Mouse (Mus musculus) liver, embryonic 12.5 days (tissue): Measurements from ENCODE around the gene E2f4. TPM values are rescaled to one million over a fixed set of nuclear protein-coding genes. Genes with fewer than 3 reads are reported as not detected.

Experiments
- ATAC-seq: fragments of 200-750 bp; cut with Nextera tagmentation; 2 replicates; pipeline ENCODE4 v1.8.0; 2017; ENCODE audit warnings: moderate number of reproducible peaks, mild to moderate bottlenecking, moderate library complexity
- H3K27ac ChIP-seq: fragments of 300-500 bp; sonication (generic); 2 replicates; pipeline ENCODE4 v1.5.1; 2016; ENCODE audit warnings: mild to moderate bottlenecking
- H3K27me3 ChIP-seq: fragments of 300-500 bp; sonication (generic); replicated peaks from 2 replicates; pipeline ENCODE4 v1.6.1; 2016; ENCODE audit warnings: mild to moderate bottlenecking, moderate library complexity
- H3K36me3 ChIP-seq: fragments of 300-500 bp; sonication (generic); 2 replicates; pipeline ENCODE4 v1.6.1; 2016; ENCODE audit warnings: mild to moderate bottlenecking, moderate library complexity
- H3K4me1 ChIP-seq: fragments of 300-500 bp; sonication (generic); 2 replicates; pipeline ENCODE4 v1.6.1; 2016
- H3K4me2 ChIP-seq: fragments of 300-500 bp; sonication (generic); 2 replicates; pipeline ENCODE4 v1.6.1; 2016; ENCODE audit warnings: mild to moderate bottlenecking, moderate library complexity
- H3K4me3 ChIP-seq: fragments of 300-500 bp; sonication (generic); 2 replicates; pipeline ENCODE4 v1.5.1; 2016; ENCODE audit warnings: mild to moderate bottlenecking, moderate library complexity
- H3K9ac ChIP-seq: fragments of 300-500 bp; sonication (generic); 2 replicates; pipeline ENCODE4 v1.6.1; 2016; ENCODE audit warnings: mild to moderate bottlenecking, moderate library complexity
- H3K9me3 ChIP-seq: fragments of 300-500 bp; sonication (generic); replicated peaks from 2 replicates; pipeline ENCODE4 v1.6.1; 2016; ENCODE audit warnings: mild to moderate bottlenecking, moderate library complexity
- WGBS: fragments of 180-500 bp; shearing (Covaris S2); methylation state at CpG from one replicate; pipeline ENCODE4 v1.1.7; 2016; ENCODE audit not compliant: insufficient replicate concordance; 5-methylcytosine and 5-hydroxymethylcytosine counted together
- polyA plus RNA-seq: library from polyadenylated mRNA; unstranded; fragments of >200 nt; fragmentation: Nextera tagmentation; extraction: Ambion mirVana; gene quantifications from 2 replicates; pipeline ENCODE4 v1.2.1, GENCODE M21; 2016

The E2f4 gene
- polyA plus RNA-seq, 1 experiment from 2014 or later, result 239 TPM

DNA sequence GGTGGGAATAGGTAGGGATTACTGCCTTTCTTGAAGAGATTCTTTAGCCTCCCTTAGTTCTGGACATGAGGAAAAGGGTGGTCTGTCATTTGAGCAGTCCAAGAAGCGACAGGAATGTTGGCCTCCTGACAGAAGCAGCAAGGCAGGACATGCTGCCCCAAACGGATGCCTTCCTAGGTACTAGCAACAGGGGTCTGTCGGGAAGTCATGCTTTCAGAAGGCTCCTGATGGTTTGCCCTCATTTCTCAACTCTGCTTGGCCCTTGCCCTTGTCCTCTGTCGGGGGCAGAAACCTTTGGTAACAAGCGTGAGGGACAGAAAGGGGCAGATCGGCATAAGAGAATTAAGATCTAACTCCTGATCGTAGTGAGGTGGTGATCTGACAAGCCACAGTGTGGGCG, 12.7 kb downstream of the E2f4 start:
- no peak overlapping the region for H3K4me3 ChIP-seq
- peaks cover 56% of the 10 kb centered on the region for H3K4me1 ChIP-seq
- peaks cover 100% of the 10 kb centered on the region for H3K36me3 ChIP-seq
- H3K9me3 ChIP-seq, result no peaks in the 10 kb centered on the region
- H3K9ac ChIP-seq, result no peak overlapping the region
- no peaks in the 10 kb centered on the region for H3K27me3 ChIP-seq
- ATAC-seq, result no peak
- 0 out of 2 replicates have a peak overlapping the region, but pooled peaks have one; percentile 25 for H3K27ac ChIP-seq
- no peak overlapping the region for H3K4me2 ChIP-seq
- 82% methylated on average over 8 of the region's 8 CpGs for WGBS

DNA sequence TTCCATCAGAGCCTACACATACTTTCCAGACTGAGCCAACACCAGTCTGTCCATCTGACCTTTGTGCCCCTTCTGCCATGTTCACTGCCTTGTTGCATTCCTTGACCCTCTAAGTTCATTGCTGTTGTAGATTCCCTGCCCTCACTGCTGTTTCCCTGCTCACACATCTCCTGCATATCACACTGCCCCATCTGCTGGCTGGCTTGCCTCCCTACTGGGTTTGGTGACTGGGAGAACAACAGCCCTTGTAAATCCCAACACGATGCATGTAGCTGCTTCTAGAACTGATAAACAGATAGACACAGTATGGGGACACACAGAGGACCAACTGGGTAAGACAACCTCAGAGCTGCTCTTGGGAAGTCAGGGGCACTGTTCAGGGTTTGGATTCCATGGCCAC, 14.3 kb downstream of the E2f4 start:
- WGBS, result 13% methylated on average over 1 of the region's 1 CpGs
- H3K4me3 ChIP-seq, result no peak overlapping the region
- peak; percentile 68 for ATAC-seq
- H3K4me2 ChIP-seq, result 0 out of 2 replicates have a peak overlapping the region, but pooled peaks have one; percentile 59
- H3K27ac ChIP-seq, result peak overlapping the region; percentile 79
- H3K36me3 ChIP-seq, result peaks cover 100% of the 10 kb centered on the region
- H3K9ac ChIP-seq, result 0 out of 2 replicates have a peak overlapping the region, but pooled peaks have one; percentile 60
- H3K27me3 ChIP-seq, result no peaks in the 10 kb centered on the region
- H3K4me1 ChIP-seq, result peaks cover 52% of the 10 kb centered on the region
- no peaks in the 10 kb centered on the region for H3K9me3 ChIP-seq

DNA sequence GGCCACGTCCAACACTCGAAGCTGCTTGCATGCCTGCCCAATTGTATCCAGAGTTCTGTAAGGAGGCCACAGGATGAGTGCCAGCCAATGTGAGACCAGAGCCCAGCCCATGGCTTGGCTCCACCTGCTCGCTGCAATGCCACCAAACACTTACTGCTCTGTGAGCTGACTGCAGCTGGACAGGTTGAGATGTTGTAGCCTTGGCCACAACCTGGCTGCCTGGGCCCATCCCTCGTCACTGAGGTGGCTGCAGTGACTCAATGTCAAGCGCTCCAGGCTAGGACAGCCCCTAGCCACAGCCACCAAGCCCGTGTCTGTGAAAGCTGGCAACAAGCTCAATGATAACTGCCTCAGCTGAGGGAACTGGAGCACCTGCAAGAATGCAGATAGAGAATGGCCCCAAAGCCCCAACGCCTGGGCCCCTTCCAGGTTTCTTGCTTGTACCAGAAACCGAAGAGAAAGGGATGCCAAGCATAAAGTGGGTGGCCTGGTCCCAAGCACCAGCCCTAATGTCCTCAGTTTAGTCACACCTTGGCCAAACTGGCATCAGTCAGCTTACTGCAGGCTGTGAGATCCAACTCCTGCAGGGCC, 15.5 kb downstream of the E2f4 start:
- Histone ChIP-seq H3K4me3 (peak overlapping the region; percentile 8; the same call in 1 of the 2 replicates), H3K4me2 (peak overlapping the region; percentile 59), H3K4me1 (peaks cover 59% of the 10 kb centered on the region), H3K36me3 (peaks cover 100% of the 10 kb centered on the region), H3K27me3 (no peaks in the 10 kb centered on the region), H3K9ac (peak overlapping the region; percentile 60), H3K9me3 (no peaks in the 10 kb centered on the region), H3K27ac (peak overlapping the region; percentile 79)
- ATAC-seq, result peak; percentile 74
- WGBS, result 55% methylated on average over 8 of the region's 8 CpGs

DNA sequence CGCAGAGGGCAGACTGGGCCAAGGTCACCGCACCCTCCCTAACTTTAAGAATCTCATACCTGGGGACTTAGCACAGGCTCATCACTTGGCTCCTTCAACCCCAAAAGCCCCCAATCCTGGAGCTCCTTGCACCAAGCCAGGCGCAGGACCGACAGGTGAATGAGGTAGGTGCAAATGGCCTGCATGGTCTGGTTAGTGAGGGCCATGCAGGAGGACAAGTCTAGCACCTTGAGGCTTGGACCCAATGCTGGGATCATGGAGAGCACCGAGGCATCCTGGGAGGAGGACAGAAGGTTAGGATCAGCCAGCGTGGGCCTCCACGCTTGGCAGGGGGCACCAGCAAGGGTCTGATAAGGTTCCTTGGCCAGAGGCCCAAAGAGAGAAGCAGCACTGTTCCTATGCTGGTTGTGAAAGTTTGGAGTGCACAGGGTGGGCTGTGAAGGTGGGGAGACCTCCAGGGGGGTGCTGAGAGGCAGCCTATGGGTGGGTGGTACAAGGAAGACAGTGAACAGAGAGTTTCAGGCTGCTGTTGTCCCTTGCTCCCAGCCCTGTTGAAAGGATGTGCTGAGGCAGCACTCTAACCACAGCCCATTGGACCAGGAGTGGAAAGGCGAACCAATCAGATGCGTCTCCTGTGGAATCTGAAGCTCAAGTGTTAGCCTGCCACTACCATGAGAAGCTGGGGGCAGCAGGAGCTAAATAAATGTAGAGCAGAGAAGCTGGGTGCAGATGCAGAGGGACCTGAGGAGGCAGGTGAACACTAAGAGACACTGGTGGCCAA, 16.3 kb downstream of the E2f4 start:
- Histone ChIP-seq H3K27ac (peak overlapping the region; percentile 79), H3K4me2 (peak overlapping the region; percentile 59), H3K9me3 (no peaks in the 10 kb centered on the region), H3K36me3 (peaks cover 100% of the 10 kb centered on the region), H3K9ac (peak overlapping the region; percentile 60), H3K4me3 (no peak overlapping the region), H3K4me1 (peaks cover 67% of the 10 kb centered on the region), H3K27me3 (no peaks in the 10 kb centered on the region)
- ATAC-seq, result peak; percentile 27; the same call in 1 of the 2 replicates
- 78% methylated on average over 9 of the region's 9 CpGs for WGBS

DNA sequence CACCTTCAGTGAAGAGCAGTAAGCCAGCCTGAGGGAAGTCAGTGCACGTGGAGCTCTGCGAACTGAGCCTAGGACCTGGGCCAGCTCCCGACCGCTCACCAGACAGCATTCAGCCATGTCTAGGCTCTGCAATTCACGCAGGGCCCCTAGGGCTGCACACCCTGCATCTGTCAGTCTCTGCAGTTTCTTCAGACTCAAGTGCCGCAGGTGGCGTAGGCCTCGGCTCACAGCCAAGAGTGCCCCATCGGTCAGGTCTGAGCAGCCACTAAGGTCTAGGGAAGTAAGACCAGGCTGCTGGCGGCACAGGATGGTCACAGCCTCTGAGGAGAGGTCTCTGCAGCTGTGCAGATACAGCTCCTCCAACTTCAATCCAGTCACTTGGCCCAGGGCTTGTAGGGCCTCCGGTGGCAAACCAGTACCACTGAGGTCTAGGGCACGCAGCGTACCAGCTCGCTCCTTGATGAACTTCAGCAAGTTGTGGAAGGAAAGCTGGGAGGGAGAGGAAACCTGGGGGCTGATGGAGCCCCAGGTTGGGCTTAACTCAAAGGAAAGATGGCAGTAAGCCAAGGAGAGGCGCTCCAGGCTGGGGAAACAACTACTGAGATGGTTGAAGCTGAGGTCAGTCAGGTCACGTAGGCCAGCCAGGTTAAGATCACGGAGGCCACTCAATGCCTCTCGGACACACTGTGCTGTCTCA, 17.8 kb downstream of the E2f4 start:
- no peak for ATAC-seq
- H3K4me3 ChIP-seq, result no peak overlapping the region
- peak overlapping the region; percentile 29; the same call in 1 of the 2 replicates for H3K9ac ChIP-seq
- H3K27ac ChIP-seq, result peak overlapping the region; percentile 79
- H3K9me3 ChIP-seq, result no peaks in the 10 kb centered on the region
- H3K4me2 ChIP-seq, result no peak overlapping the region
- H3K27me3 ChIP-seq, result no peaks in the 10 kb centered on the region
- peaks cover 81% of the 10 kb centered on the region for H3K4me1 ChIP-seq
- WGBS, result 91% methylated on average over 18 of the region's 18 CpGs
- peaks cover 100% of the 10 kb centered on the region for H3K36me3 ChIP-seq

DNA sequence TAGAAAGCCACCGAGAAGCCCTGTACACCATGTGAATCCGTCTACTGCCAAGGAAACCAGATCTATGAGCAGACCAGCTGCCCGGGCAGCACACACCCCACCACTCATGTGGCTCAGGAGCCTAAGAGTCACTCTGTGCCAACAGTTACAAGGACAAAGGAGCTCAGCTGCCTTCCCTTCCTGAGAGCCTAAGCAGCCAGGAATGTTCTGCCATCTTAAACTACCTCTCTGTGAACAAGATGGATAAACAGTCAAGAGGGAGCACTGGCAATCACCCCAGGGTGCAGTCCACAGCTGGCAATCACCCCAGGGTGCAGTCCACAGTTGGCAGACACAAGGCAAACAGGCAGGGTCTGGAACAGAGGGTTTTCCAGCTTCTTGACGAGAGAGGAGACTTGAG, 20.5 kb downstream of the E2f4 start:
- 87% methylated on average over 4 of the region's 4 CpGs for WGBS
- H3K4me2 ChIP-seq, result no peak overlapping the region
- H3K4me3 ChIP-seq, result no peak overlapping the region
- 0 out of 2 replicates have a peak overlapping the region, but pooled peaks have one; percentile 36 for H3K27ac ChIP-seq
- no peaks in the 10 kb centered on the region for H3K27me3 ChIP-seq
- H3K9ac ChIP-seq, result no peak overlapping the region
- ATAC-seq, result no peak
- peaks cover 82% of the 10 kb centered on the region for H3K4me1 ChIP-seq
- H3K36me3 ChIP-seq, result peaks cover 95% of the 10 kb centered on the region
- H3K9me3 ChIP-seq, result no peaks in the 10 kb centered on the region

DNA sequence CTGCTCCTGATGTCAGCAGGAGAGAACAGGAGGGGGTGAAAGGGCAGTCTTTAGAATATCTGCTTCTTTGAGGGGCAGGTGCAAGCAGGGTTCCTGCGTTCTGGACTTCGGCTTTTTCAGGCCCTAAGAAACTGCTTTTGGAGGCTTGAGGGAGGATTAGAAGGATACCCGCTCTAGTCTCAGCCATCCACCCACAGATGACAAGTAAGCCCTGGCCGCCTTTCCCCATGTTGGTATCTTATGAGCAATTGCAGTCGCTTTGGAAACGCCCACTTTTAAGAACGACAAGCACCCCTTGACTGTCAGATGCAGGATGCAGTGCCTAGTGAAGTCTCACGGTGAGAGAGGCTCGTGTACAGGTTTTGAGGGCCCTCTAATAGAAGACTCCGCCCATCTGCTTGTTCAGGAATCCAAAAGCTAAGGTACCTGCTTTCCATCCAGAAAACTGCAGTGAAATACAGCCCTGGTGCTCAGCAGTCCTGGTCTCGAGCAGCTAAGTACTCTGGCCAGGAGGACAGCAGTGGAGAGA, 21.3 kb downstream of the E2f4 start:
- peak overlapping the region; percentile 72 for H3K27ac ChIP-seq
- WGBS, result 79% methylated on average over 11 of the region's 11 CpGs
- H3K4me2 ChIP-seq, result peak overlapping the region; percentile 40; the same call in 1 of the 2 replicates
- H3K27me3 ChIP-seq, result no peaks in the 10 kb centered on the region
- no peak overlapping the region for H3K9ac ChIP-seq
- no peaks in the 10 kb centered on the region for H3K9me3 ChIP-seq
- H3K36me3 ChIP-seq, result peaks cover 89% of the 10 kb centered on the region
- H3K4me1 ChIP-seq, result peaks cover 82% of the 10 kb centered on the region
- no peak for ATAC-seq
- H3K4me3 ChIP-seq, result no peak overlapping the region

DNA sequence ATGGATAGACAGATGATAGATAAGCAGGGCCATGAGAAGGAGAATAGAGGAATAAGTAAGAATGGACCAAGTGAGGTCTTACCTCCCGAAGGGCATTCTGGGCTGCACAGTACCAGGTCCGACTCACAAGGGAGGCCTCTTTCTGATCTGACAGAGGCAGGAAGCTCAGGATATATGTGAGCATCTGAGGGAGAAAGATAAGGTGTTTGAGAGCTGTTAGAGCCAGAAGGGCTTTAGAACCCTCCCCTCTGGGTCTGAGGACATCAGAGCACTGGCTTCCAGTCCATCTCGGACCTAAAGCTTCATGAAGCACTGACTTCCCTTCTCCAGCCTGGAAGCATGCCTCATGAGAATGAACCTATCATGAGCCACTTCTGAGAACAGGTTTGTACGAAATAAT, 25.7 kb downstream of the E2f4 start:
- peak; percentile 87 for ATAC-seq
- 26% methylated on average over 4 of the region's 4 CpGs for WGBS
- Histone ChIP-seq H3K36me3 (peaks cover 49% of the 10 kb centered on the region), H3K4me1 (peaks cover 74% of the 10 kb centered on the region), H3K27me3 (no peaks in the 10 kb centered on the region), H3K9ac (peak overlapping the region; percentile 85), H3K4me3 (peak overlapping the region; percentile 80), H3K4me2 (peak overlapping the region; percentile 79), H3K9me3 (no peaks in the 10 kb centered on the region), H3K27ac (peak overlapping the region; percentile 95)

DNA sequence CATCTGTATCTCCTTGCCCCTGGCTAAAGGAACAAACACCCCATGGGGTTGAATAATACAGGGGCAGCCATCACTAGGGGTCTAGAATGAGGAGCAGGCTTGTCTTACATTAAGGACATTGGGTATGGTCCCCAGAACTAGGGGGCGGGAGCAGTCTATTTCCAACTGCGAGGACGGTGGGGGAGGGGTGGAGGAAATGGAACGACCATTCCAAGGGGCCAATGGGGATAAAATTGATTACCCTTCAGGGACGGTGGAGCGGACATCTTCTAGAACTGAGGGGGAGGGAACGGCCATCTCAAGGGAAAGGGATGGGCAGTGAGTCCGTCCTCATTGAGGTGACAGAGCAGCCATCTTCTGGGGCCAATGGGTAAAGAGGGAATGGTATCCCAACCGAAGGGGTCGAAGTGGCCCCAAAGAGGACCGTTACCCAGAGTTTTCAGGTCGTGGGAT, 28.2 kb downstream of the E2f4 start:
- Histone ChIP-seq H3K27me3 (no peaks in the 10 kb centered on the region), H3K9ac (peak overlapping the region; percentile 85), H3K27ac (peak overlapping the region; percentile 95), H3K4me3 (peak overlapping the region; percentile 80), H3K9me3 (no peaks in the 10 kb centered on the region), H3K4me2 (peak overlapping the region; percentile 79), H3K36me3 (peaks cover 49% of the 10 kb centered on the region), H3K4me1 (peaks cover 55% of the 10 kb centered on the region)
- 1% methylated on average over 12 of the region's 12 CpGs for WGBS
- peak; percentile 0 for ATAC-seq

DNA sequence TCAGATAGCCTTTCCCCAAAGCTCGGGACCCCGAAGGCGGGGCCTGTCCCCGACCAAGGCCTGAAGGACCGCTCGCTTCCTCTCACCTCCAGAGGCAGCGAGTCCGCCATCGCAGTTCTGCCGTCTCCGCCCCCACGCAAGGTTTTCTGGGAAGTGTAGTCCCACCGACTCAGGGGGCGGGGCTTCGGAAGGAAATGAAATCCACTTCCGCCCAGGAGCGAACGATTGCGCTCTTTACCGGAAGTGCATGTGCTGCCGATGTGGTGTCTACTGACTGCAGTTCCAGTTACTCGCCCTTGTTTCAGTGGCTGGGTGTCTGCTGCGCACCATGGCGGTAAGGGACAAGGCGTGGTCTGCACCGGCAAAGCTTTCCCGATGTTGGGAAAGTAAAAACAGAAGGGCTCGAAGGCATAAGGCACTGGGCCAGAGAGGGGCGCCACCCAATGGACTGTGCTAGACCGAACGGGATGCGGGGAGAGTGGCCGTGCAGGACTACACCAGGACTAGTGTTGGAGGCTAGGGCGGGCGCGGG, 28.7 kb downstream of the E2f4 start, which contains the start of the genes Lrrc29 and Tmem208:
Gene Lrrc29, minus strand, starts transcription at position 138 of the 532 bp plus-strand sequence.
Gene Tmem208, plus strand, starts transcription at position 214 of the 532 bp plus-strand sequence.
- Histone ChIP-seq H3K27me3 (no peaks in the 10 kb centered on the region), H3K4me1 (peaks cover 54% of the 10 kb centered on the region), H3K9me3 (no peaks in the 10 kb centered on the region), H3K36me3 (peaks cover 53% of the 10 kb centered on the region), H3K4me3 (peak within 1 kb of the TSS; percentile 80), H3K9ac (peak within 1 kb of the TSS; percentile 85), H3K4me2 (peak within 1 kb of the TSS; percentile 85), H3K27ac (peak within 1 kb of the TSS; percentile 95)
- peak; percentile 77 for ATAC-seq
- under 1% methylated on average over 36 of the region's 36 CpGs for WGBS

DNA sequence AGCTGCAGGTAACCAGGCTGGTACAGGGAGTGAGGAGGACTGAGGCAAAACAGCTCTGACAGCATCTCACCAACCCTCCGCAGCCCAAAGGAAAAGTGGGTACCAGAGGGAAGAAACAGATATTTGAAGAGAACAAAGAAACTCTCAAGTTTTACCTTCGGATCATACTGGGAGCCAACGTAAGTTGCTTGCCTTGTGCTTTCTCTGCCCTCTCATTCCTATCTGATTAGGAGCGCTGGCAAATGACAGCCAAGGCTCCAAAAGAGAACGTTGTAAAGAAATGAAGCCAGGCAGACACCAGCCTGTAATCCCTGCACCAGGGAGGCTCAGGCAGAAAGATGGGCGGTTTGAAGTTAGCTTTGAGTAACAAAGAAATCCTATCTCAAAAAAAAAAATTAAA, 29.5 kb downstream of the E2f4 start:
- ATAC-seq, result no peak
- H3K4me1 ChIP-seq, result peaks cover 46% of the 10 kb centered on the region
- H3K4me3 ChIP-seq, result peak overlapping the region; percentile 80
- WGBS, result 25% methylated on average over 6 of the region's 6 CpGs
- peak overlapping the region; percentile 85 for H3K4me2 ChIP-seq
- no peaks in the 10 kb centered on the region for H3K27me3 ChIP-seq
- H3K36me3 ChIP-seq, result peaks cover 53% of the 10 kb centered on the region
- peak overlapping the region; percentile 88 for H3K27ac ChIP-seq
- H3K9ac ChIP-seq, result peak overlapping the region; percentile 85
- H3K9me3 ChIP-seq, result no peaks in the 10 kb centered on the region
